Mouse (Mus musculus): ENCODE results near the gene Fabp6. TPM values are rescaled to one million over a fixed set of nuclear protein-coding genes. Genes with fewer than 3 reads are reported as not detected.

Gene Fabp6
- polyA plus RNA-seq, 1 experiment from 2014 or later: not detected

GRCm38 (mm10) chr11:43626927-43627645 is 25.7 kb upstream of the Fabp6 start:
- DNase-seq (ENCODE audit: low spot score) (no peak), ATAC-seq (replicated peaks; ENCODE audit: low FRiP score) (no peak)
- Histone ChIP-seq H3K4me3 (ENCODE audit: low read depth, low read length) (no peak overlapping the region), H3K27ac (ENCODE audit: low read depth, low read length) (no peak overlapping the region), H3K4me1 (replicated peaks; ENCODE audit: control insufficient read depth, insufficient read depth, low read length) (peaks cover 7% of the 10 kb centered on the region; the same call in 1 of the 2 replicates), H3K27me3 (ENCODE audit: control insufficient read depth, insufficient read depth, low read length) (no peaks in the 10 kb centered on the region), H3K9ac (ENCODE audit: low read length) (peak overlapping the region; percentile 37; the same call in 1 of the 2 replicates), H3K4me2 (ENCODE audit: low read depth, low read length, severe bottlenecking) (peak overlapping the region; percentile 39; the same call in 1 of the 2 replicates), H3K9me3 (ENCODE audit: control insufficient read depth, low read length) (no peaks in the 10 kb centered on the region), H3K36me3 (ENCODE audit: control insufficient read depth, insufficient read depth, low read length) (no peaks in the 10 kb centered on the region)
- WGBS: 39% methylated on average over 18 of the region's 18 CpGs

DNA sequence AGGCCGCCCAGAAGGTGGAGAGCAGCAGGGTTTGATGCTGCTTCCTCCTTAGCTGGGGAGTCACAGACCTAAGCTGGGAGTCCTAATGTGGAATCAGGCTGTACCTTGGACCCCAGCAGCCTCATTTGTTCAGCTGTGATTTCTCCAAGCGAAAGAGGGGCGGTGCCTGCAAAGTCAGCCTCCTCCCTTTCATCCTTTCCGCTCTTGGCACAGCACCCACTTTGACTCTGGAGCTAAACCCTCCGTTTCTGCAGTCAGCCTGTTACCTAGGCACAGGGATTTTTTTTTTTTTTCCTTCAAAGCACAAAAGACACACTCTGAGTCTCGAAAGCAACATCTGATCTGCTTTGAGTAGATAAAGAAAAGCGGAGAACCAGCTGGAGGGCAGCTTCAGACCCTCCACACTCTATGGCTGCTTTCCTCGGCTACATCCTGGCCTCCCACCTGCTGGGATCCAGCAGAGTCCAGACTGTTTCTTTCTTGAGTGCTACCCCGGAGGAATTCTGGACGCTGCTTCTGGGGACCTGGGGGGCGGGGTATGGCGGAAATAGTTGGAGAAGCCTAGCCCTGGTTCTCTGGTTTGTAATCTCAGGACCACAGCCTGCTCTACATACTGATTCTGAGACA is 25.1 kb upstream of the Fabp6 start:
- peak overlapping the region; percentile 5; the same call in 1 of the 2 replicates for H3K4me3 ChIP-seq (ENCODE audit: low read depth, low read length)
- WGBS: 9% methylated on average over 12 of the region's 12 CpGs
- H3K9me3 ChIP-seq (ENCODE audit: control insufficient read depth, low read length): no peaks in the 10 kb centered on the region
- H3K36me3 ChIP-seq (ENCODE audit: control insufficient read depth, insufficient read depth, low read length): no peaks in the 10 kb centered on the region
- peak overlapping the region; percentile 37 for H3K9ac ChIP-seq (ENCODE audit: low read length)
- peaks cover 7% of the 10 kb centered on the region; the same call in 1 of the 2 replicates for H3K4me1 ChIP-seq (replicated peaks; ENCODE audit: control insufficient read depth, insufficient read depth, low read length)
- H3K27me3 ChIP-seq (ENCODE audit: control insufficient read depth, insufficient read depth, low read length): no peaks in the 10 kb centered on the region
- no peak overlapping the region for H3K27ac ChIP-seq (ENCODE audit: low read depth, low read length)
- peak overlapping the region; percentile 39; the same call in 1 of the 2 replicates for H3K4me2 ChIP-seq (ENCODE audit: low read depth, low read length, severe bottlenecking)
- peak; percentile 47; the same call in 1 of the 2 replicates for ATAC-seq (replicated peaks; ENCODE audit: low FRiP score)
- DNase-seq (ENCODE audit: low spot score): peak; percentile 59

DNA sequence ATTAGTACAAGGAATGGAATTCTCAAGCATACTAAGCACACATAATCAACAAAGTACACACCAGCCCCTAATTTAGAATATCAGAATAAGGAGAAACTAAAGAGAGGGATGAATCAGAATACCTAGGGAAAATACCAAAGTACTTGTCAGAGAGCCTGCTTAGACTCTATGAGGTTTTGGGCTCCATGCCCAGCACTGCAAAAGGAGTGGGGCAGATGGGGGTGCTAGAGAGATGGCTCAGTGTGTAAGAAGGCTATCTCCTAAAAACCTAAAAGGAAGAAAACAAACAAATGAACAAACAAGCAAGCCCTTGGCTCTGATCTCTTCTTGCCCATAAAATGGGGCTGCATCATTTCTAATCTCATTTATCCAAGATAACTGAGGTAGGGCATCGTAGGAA is 23.0 kb upstream of the Fabp6 start:
- Histone ChIP-seq H3K36me3 (ENCODE audit: control insufficient read depth, insufficient read depth, low read length) (no peaks in the 10 kb centered on the region), H3K4me2 (ENCODE audit: low read depth, low read length, severe bottlenecking) (no peak overlapping the region), H3K9ac (ENCODE audit: low read length) (no peak overlapping the region), H3K9me3 (ENCODE audit: control insufficient read depth, low read length) (no peaks in the 10 kb centered on the region), H3K27me3 (ENCODE audit: control insufficient read depth, insufficient read depth, low read length) (no peaks in the 10 kb centered on the region), H3K4me3 (ENCODE audit: low read depth, low read length) (no peak overlapping the region), H3K4me1 (replicated peaks; ENCODE audit: control insufficient read depth, insufficient read depth, low read length) (peaks cover 7% of the 10 kb centered on the region; the same call in 1 of the 2 replicates), H3K27ac (ENCODE audit: low read depth, low read length) (no peak overlapping the region)
- DNase-seq (ENCODE audit: low spot score) (no peak), ATAC-seq (replicated peaks; ENCODE audit: low FRiP score) (no peak)
- WGBS: 100% methylated on average over 1 of the region's 1 CpGs

GRCm38 (mm10) chr11:43621769-43622168 is 20.4 kb upstream of the Fabp6 start:
- Histone ChIP-seq H3K27me3 (ENCODE audit: control insufficient read depth, insufficient read depth, low read length) (no peaks in the 10 kb centered on the region), H3K4me3 (ENCODE audit: low read depth, low read length) (no peak overlapping the region), H3K9ac (ENCODE audit: low read length) (no peak overlapping the region), H3K4me1 (replicated peaks; ENCODE audit: control insufficient read depth, insufficient read depth, low read length) (peaks cover 8% of the 10 kb centered on the region; the same call in 1 of the 2 replicates), H3K27ac (ENCODE audit: low read depth, low read length) (no peak overlapping the region), H3K9me3 (ENCODE audit: control insufficient read depth, low read length) (no peaks in the 10 kb centered on the region), H3K36me3 (ENCODE audit: control insufficient read depth, insufficient read depth, low read length) (no peaks in the 10 kb centered on the region), H3K4me2 (ENCODE audit: low read depth, low read length, severe bottlenecking) (no peak overlapping the region)
- 91% methylated on average over 5 of the region's 5 CpGs for WGBS
- DNase-seq (ENCODE audit: low spot score): no peak
- no peak for ATAC-seq (replicated peaks; ENCODE audit: low FRiP score)

DNA sequence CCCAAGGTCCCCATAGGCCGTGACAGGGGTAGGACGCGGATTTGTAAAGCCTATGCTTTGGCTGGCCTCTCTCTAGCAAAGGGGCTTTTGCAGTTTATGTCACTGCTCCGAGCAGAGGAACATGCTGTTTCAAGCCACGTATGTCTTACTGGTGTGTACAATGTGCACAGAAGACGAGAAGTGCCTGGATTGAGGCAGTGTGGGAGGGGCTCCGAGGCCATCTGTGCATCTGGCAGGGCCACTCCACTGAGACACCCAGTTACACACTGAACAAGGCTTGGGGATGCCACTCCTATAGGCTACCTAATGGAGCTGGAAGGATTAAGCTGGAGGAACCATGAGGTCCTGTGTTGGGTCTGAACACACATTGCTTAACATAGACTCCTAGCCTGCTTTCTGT is 17.1 kb upstream of the Fabp6 start:
- 0 out of 2 replicates have a peak, but pooled peaks cover 2% of the 10 kb centered on the region for H3K4me1 ChIP-seq (replicated peaks; ENCODE audit: control insufficient read depth, insufficient read depth, low read length)

DNA sequence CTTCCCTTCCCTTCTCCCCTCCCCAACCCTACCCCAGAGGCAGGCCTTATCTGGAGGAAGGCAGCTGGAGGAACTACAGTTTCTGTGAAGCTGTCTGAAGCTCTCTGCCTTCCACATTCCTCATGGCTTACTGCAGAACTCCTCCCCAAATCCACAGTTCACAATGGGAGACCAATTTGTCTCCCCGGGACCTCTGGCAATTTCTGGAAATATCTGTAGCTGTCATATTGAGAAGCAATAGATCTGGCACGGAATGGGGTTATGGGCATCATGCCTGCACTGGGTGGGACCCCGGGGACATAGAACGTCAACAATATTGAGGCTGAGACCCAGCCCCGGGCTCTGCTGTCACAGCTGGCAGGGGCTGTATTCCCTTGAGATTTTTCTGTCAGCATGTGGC is 16.6 kb upstream of the Fabp6 start:
- H3K4me1 ChIP-seq (replicated peaks; ENCODE audit: control insufficient read depth, insufficient read depth, low read length): peaks cover 3% of the 10 kb centered on the region; the same call in 1 of the 2 replicates
- no peaks in the 10 kb centered on the region for H3K27me3 ChIP-seq (ENCODE audit: control insufficient read depth, insufficient read depth, low read length)
- no peaks in the 10 kb centered on the region for H3K36me3 ChIP-seq (ENCODE audit: control insufficient read depth, insufficient read depth, low read length)
- no peak overlapping the region for H3K4me2 ChIP-seq (ENCODE audit: low read depth, low read length, severe bottlenecking)
- 53% methylated on average over 5 of the region's 5 CpGs for WGBS
- no peak overlapping the region for H3K4me3 ChIP-seq (ENCODE audit: low read depth, low read length)
- H3K9me3 ChIP-seq (ENCODE audit: control insufficient read depth, low read length): no peaks in the 10 kb centered on the region
- H3K27ac ChIP-seq (ENCODE audit: low read depth, low read length): no peak overlapping the region
- DNase-seq (ENCODE audit: low spot score): no peak
- H3K9ac ChIP-seq (ENCODE audit: low read length): no peak overlapping the region
- no peak for ATAC-seq (replicated peaks; ENCODE audit: low FRiP score)

More for the DNA sequence above, 17.1 kb upstream of the Fabp6 start:
- Histone ChIP-seq H3K27me3 (ENCODE audit: control insufficient read depth, insufficient read depth, low read length) (no peaks in the 10 kb centered on the region), H3K9me3 (ENCODE audit: control insufficient read depth, low read length) (no peaks in the 10 kb centered on the region), H3K36me3 (ENCODE audit: control insufficient read depth, insufficient read depth, low read length) (no peaks in the 10 kb centered on the region), H3K4me3 (ENCODE audit: low read depth, low read length) (no peak overlapping the region), H3K27ac (ENCODE audit: low read depth, low read length) (no peak overlapping the region), H3K4me2 (ENCODE audit: low read depth, low read length, severe bottlenecking) (no peak overlapping the region), H3K9ac (ENCODE audit: low read length) (no peak overlapping the region)
- ATAC-seq (replicated peaks; ENCODE audit: low FRiP score) (no peak), DNase-seq (ENCODE audit: low spot score) (no peak)
- 69% methylated on average over 7 of the region's 7 CpGs for WGBS

- ATAC-seq (replicated peaks; ENCODE audit: low FRiP score) (peak; percentile 90), DNase-seq (ENCODE audit: low spot score) (peak; percentile 94)
- Histone ChIP-seq H3K36me3 (ENCODE audit: control insufficient read depth, insufficient read depth, low read length) (no peaks in the 10 kb centered on the region), H3K9ac (ENCODE audit: low read length) (peak overlapping the region; percentile 52), H3K4me2 (ENCODE audit: low read depth, low read length, severe bottlenecking) (no peak overlapping the region), H3K4me3 (ENCODE audit: low read depth, low read length) (no peak overlapping the region), H3K4me1 (replicated peaks; ENCODE audit: control insufficient read depth, insufficient read depth, low read length) (peaks cover 6% of the 10 kb centered on the region; the same call in 1 of the 2 replicates), H3K27me3 (ENCODE audit: control insufficient read depth, insufficient read depth, low read length) (no peaks in the 10 kb centered on the region), H3K27ac (ENCODE audit: low read depth, low read length) (0 out of 2 replicates have a peak overlapping the region, but pooled peaks have one; percentile 42), H3K9me3 (ENCODE audit: control insufficient read depth, low read length) (no peaks in the 10 kb centered on the region)
- WGBS: 29% methylated on average over 12 of the region's 12 CpGs
These were observed 11.6 kb upstream of the Fabp6 start for GRCm38 (mm10) chr11:43612834-43613488.

GRCm38 (mm10) chr11:43610662-43611033 is 9.3 kb upstream of the Fabp6 start:
- Histone ChIP-seq H3K27ac (ENCODE audit: low read depth, low read length) (no peak overlapping the region), H3K27me3 (ENCODE audit: control insufficient read depth, insufficient read depth, low read length) (no peaks in the 10 kb centered on the region), H3K9ac (ENCODE audit: low read length) (no peak overlapping the region), H3K4me1 (replicated peaks; ENCODE audit: control insufficient read depth, insufficient read depth, low read length) (peaks cover 6% of the 10 kb centered on the region; the same call in 1 of the 2 replicates), H3K4me3 (ENCODE audit: low read depth, low read length) (no peak overlapping the region), H3K4me2 (ENCODE audit: low read depth, low read length, severe bottlenecking) (no peak overlapping the region), H3K36me3 (ENCODE audit: control insufficient read depth, insufficient read depth, low read length) (no peaks in the 10 kb centered on the region), H3K9me3 (ENCODE audit: control insufficient read depth, low read length) (no peaks in the 10 kb centered on the region)
- DNase-seq (ENCODE audit: low spot score) (no peak), ATAC-seq (replicated peaks; ENCODE audit: low FRiP score) (no peak)
- 76% methylated on average over 5 of the region's 5 CpGs for WGBS

All from forebrain, embryonic 11.5 days (tissue).